Mouse (Mus musculus) T-cell, adult 2 months (primary cell): ENCODE results near the gene Olfr692.

Experiments used
- DNase-seq: peaks from one replicate; pipeline ENCODE4 v3.0.0; 2022; ENCODE audit warnings: low spot score

Gene Olfr692

GRCm38 (mm10) chr7:105404268-105404667 lies 36.2 kb downstream of the Olfr692 start, which contains the start of gene Cnga4:
Gene Cnga4, plus strand, starts transcription at chr7:105404568.
- DNase-seq = no peak

- DNase-seq = no peak
Observed at GRCm38 (mm10) chr7:105406322-105406721, 38.3 kb downstream of the Olfr692 start.

- DNase-seq = peak; percentile 46
Observed at GRCm38 (mm10) chr7:105411874-105412632, 44.0 kb downstream of the Olfr692 start.

GRCm38 (mm10) chr7:105414385-105414784 lies 46.4 kb downstream of the Olfr692 start:
- DNase-seq = no peak

- DNase-seq = no peak
Observed at GRCm38 (mm10) chr7:105416529-105416928, 48.5 kb downstream of the Olfr692 start.

- no peak for DNase-seq
Observed at GRCm38 (mm10) chr7:105418106-105418505, 50.1 kb downstream of the Olfr692 start.
